Mouse (Mus musculus) heart, adult 2 months (tissue): Measurements from ENCODE around the gene Ppp1r13l. TPM values are rescaled to one million over a fixed set of nuclear protein-coding genes. Genes with fewer than 3 reads are reported as not detected.

Source experiments
- DNase-seq, 2 experiments: peaks; one replicate each; pipeline ENCODE4 v3.0.0; 2021
- H3K27ac ChIP-seq: fragments of 200-600 bp; 2 replicates; pipeline ENCODE4 v1.8.1; 2022
- H3K27me3 ChIP-seq: fragments of 200-500 bp; 2 replicates; pipeline ENCODE4 v1.6.1; 2012; ENCODE audit warnings: mild to moderate bottlenecking, low read length, inconsistent platforms, mixed read lengths; ENCODE audit not compliant: control insufficient read depth, insufficient read depth
- H3K36me3 ChIP-seq: fragments of 200-500 bp; 2 replicates; pipeline ENCODE4 v1.6.1; 2012; ENCODE audit warnings: low read length, inconsistent platforms; ENCODE audit not compliant: control insufficient read depth, insufficient read depth
- H3K4me1 ChIP-seq: fragments of 200-500 bp; 2 replicates; pipeline ENCODE4 v1.6.1; 2011; ENCODE audit warnings: low read length; ENCODE audit not compliant: control insufficient read depth, insufficient read depth
- H3K4me3 ChIP-seq: fragments of 200-600 bp; 2 replicates; pipeline ENCODE4 v1.8.1; 2022
- H3K79me2 ChIP-seq: fragments of 200-500 bp; replicated peaks from 2 replicates; pipeline ENCODE4 v1.6.1; 2012; ENCODE audit warnings: mild to moderate bottlenecking, inconsistent platforms, low read length, moderate library complexity, mixed read lengths; ENCODE audit not compliant: control insufficient read depth, insufficient read depth
- H3K9ac ChIP-seq: fragments of 200-500 bp; 2 replicates; pipeline ENCODE4 v1.6.1; 2012; ENCODE audit warnings: low read depth, mild to moderate bottlenecking, control low read depth, inconsistent platforms, low read length, mixed read lengths
- CTCF ChIP-seq: fragments of 200-600 bp; IDR thresholded peaks from 2 replicates; pipeline ENCODE4 v1.8.1; 2022; ENCODE audit warnings: antibody characterized with exemption, mild to moderate bottlenecking, moderate library complexity
- EP300 ChIP-seq: fragments of 200-500 bp; IDR thresholded peaks from 2 replicates; pipeline ENCODE4 v1.6.1; 2011; ENCODE audit warnings: low read depth, low read length, control low read depth; ENCODE audit not compliant: insufficient read depth
- POLR2A ChIP-seq: fragments of 200-500 bp; IDR thresholded peaks from 2 replicates; pipeline ENCODE4 v1.6.1; 2011; ENCODE audit warnings: mild to moderate bottlenecking, low read depth, low read length, control low read depth; ENCODE audit not compliant: insufficient read depth
- WGBS: fragments of 180-500 bp; shearing (Covaris S2); methylation state at CpG from one replicate; pipeline ENCODE4 v1.1.7; 2018; 5-methylcytosine and 5-hydroxymethylcytosine counted together
- intact Hi-C: fragments of 180-260 bp; cut with DNase I; formaldehyde crosslinking; loops from one replicate; pipeline ENCODE4 v1.15.1; 2025
- polyA plus RNA-seq: library from polyadenylated mRNA; depleted of rRNA; stranded (reverse); fragments of >200 nt; gene quantifications from 2 replicates; pipeline ENCODE4 v1.2.3, GENCODE M21; 2012
- total RNA-seq, 2 experiments: library from RNA; stranded (reverse); gene quantifications; 2 replicates each; pipeline ENCODE4 v1.2.3; 2021

The Ppp1r13l gene
- total and polyA plus RNA-seq, 3 experiments = 30.1 to 45.1 (median 43.9) TPM

GRCm38 (mm10) chr7:19403731-19404296 lies 44.3 kb downstream of the Ppp1r13l start, which contains the start of gene Klc3:
Gene Klc3, minus strand, starts transcription at chr7:19404104.
- peak within 1 kb of the TSS; percentile 53 for H3K4me3 ChIP-seq
- DNase-seq = peak; percentile 61 to 71
- H3K9ac ChIP-seq = peak within 1 kb of the TSS; percentile 56
- peaks cover 7% of the 10 kb centered on the region for H3K27me3 ChIP-seq
- no peak within 1 kb of the TSS for H3K27ac ChIP-seq
- H3K79me2 ChIP-seq = no peaks in the 10 kb centered on the region
- WGBS = 1% methylated on average over 61 of the region's 62 CpGs
- intact Hi-C loops = loop anchor here (5.0 kb wide), 1 partner anchor 298 kb away; no protein-coding TSS in a partner anchor
- TF ChIP-seq POLR2A = no peak
- no peak for TF ChIP-seq CTCF
- no peaks in the 10 kb centered on the region; the same call in 1 of the 2 replicates for H3K4me1 ChIP-seq
- H3K36me3 ChIP-seq = no peaks in the 10 kb centered on the region

GRCm38 (mm10) chr7:19404476-19404875 lies 44.9 kb downstream of the Ppp1r13l start, which contains the start of gene Ckm:
Gene Ckm, plus strand, starts transcription at chr7:19404776.
- no peak for TF ChIP-seq EP300
- TF ChIP-seq CTCF = no peak
- no peak for TF ChIP-seq POLR2A
- no peak for DNase-seq

GRCm38 (mm10) chr7:19405417-19405816 lies 45.9 kb downstream of the Ppp1r13l start:
- Histone ChIP-seq H3K4me1 (peaks cover 2% of the 10 kb centered on the region), H3K36me3 (no peaks in the 10 kb centered on the region), H3K79me2 (no peaks in the 10 kb centered on the region), H3K27ac (no peak overlapping the region), H3K27me3 (peaks cover 7% of the 10 kb centered on the region), H3K9ac (no peak overlapping the region), H3K4me3 (no peak overlapping the region)
- peak; percentile 78 to 91 for DNase-seq
- 4% methylated on average over 19 of the region's 19 CpGs for WGBS
- peak; percentile 99 for TF ChIP-seq CTCF
- peak; percentile 81; the same call in 1 of the 2 replicates for TF ChIP-seq EP300
- TF ChIP-seq POLR2A = no peak
- intact Hi-C loops = loop anchor here (1.0 kb wide), 1 partner anchor 214 kb away; no protein-coding TSS in a partner anchor

More at GRCm38 (mm10) chr7:19404476-19404875, 44.9 kb downstream of the Ppp1r13l start, which contains the start of gene Ckm:
- H3K9ac ChIP-seq = peak within 1 kb of the TSS; percentile 56
- no peaks in the 10 kb centered on the region for H3K36me3 ChIP-seq
- WGBS = 54% methylated on average over 7 of the region's 7 CpGs
- intact Hi-C loops = loop anchor here (5.0 kb wide), 1 partner anchor 298 kb away; no protein-coding TSS in a partner anchor
- no peak within 1 kb of the TSS for H3K27ac ChIP-seq
- peak within 1 kb of the TSS; percentile 53 for H3K4me3 ChIP-seq
- no peaks in the 10 kb centered on the region for H3K79me2 ChIP-seq
- H3K27me3 ChIP-seq = peaks cover 7% of the 10 kb centered on the region
- H3K4me1 ChIP-seq = no peaks in the 10 kb centered on the region; the same call in 1 of the 2 replicates

- intact Hi-C loops = no loop called here
- no peak for TF ChIP-seq EP300
- TF ChIP-seq CTCF = no peak
- TF ChIP-seq POLR2A = 0 out of 2 replicates have a peak, but pooled peaks have one; percentile 28
- Histone ChIP-seq H3K27ac (peak overlapping the region; percentile 91), H3K4me3 (no peak overlapping the region), H3K79me2 (no peaks in the 10 kb centered on the region), H3K4me1 (peaks cover 2% of the 10 kb centered on the region), H3K27me3 (no peaks in the 10 kb centered on the region), H3K9ac (peak overlapping the region; percentile 35), H3K36me3 (no peaks in the 10 kb centered on the region)
- 17% methylated on average over 6 of the region's 6 CpGs for WGBS
- DNase-seq = peak in 1 of 2 experiments; percentile 45
These were observed 50.2 kb downstream of the Ppp1r13l start for GRCm38 (mm10) chr7:19409753-19410152.

GRCm38 (mm10) chr7:19410766-19411344 lies 51.3 kb downstream of the Ppp1r13l start:
- Histone ChIP-seq H3K27me3 (no peaks in the 10 kb centered on the region), H3K36me3 (no peaks in the 10 kb centered on the region), H3K4me1 (peaks cover 2% of the 10 kb centered on the region; the same call in 1 of the 2 replicates), H3K4me3 (peak overlapping the region; percentile 55), H3K27ac (peak overlapping the region; percentile 91), H3K79me2 (no peaks in the 10 kb centered on the region), H3K9ac (peak overlapping the region; percentile 87)
- no peak for TF ChIP-seq CTCF
- peak; percentile 88 for TF ChIP-seq POLR2A
- 0 out of 2 replicates have a peak, but pooled peaks have one; percentile 11 for TF ChIP-seq EP300
- peak; percentile 79 to 89 for DNase-seq
- WGBS = 57% methylated on average over 11 of the region's 11 CpGs
- intact Hi-C loops = no loop called here

- H3K4me3 ChIP-seq = peak overlapping the region; percentile 55
- no peaks in the 10 kb centered on the region for H3K36me3 ChIP-seq
- 51% methylated on average over 5 of the region's 5 CpGs for WGBS
- no peaks in the 10 kb centered on the region for H3K79me2 ChIP-seq
- intact Hi-C loops = no loop called here
- no peak for TF ChIP-seq EP300
- TF ChIP-seq POLR2A = no peak
- TF ChIP-seq CTCF = no peak
- H3K27me3 ChIP-seq = no peaks in the 10 kb centered on the region
- DNase-seq = peak in 1 of 2 experiments; percentile 47
- H3K9ac ChIP-seq = peak overlapping the region; percentile 87
- H3K4me1 ChIP-seq = peaks cover 2% of the 10 kb centered on the region; the same call in 1 of the 2 replicates
- peak overlapping the region; percentile 91 for H3K27ac ChIP-seq
These were observed 52.2 kb downstream of the Ppp1r13l start for GRCm38 (mm10) chr7:19411783-19412182.
